Mouse (Mus musculus) heart, embryonic 14.5 days (tissue): ENCODE measurements around the gene Gm1113. TPM values are rescaled to one million over a fixed set of nuclear protein-coding genes. Genes with fewer than 3 reads are reported as not detected.

Experiments used
- ATAC-seq: fragments of 200-750 bp; cut with Nextera tagmentation; 2 replicates; pipeline ENCODE4 v1.8.0; 2017; ENCODE audit warnings: low read depth, moderate TSS enrichment; ENCODE audit not compliant: insufficient number of reproducible peaks, insufficient read depth, low FRiP score
- H3K27ac ChIP-seq, 2 experiments: fragments of 200-500 bp in 1 of 2; fragments of 300-500 bp in 1 of 2; sonication (generic) in 1 of 2; replicated peaks in 1 of 2; 2 replicates each; pipeline ENCODE4 v1.5.1; 2012 to 2014; ENCODE audit warnings: low read depth in 2 of 2, low read length in 2 of 2, control low read depth in 1 of 2, mild to moderate bottlenecking in 1 of 2, mixed read lengths in 1 of 2; ENCODE audit not compliant: control insufficient read depth in 1 of 2, insufficient read depth in 1 of 2
- H3K27me3 ChIP-seq: fragments of 300-500 bp; sonication (generic); 2 replicates; pipeline ENCODE4 v1.6.1; 2014; ENCODE audit warnings: mild to moderate bottlenecking, low read length, control low read depth; ENCODE audit not compliant: control insufficient read depth, insufficient read depth
- H3K36me3 ChIP-seq: fragments of 300-500 bp; sonication (generic); 2 replicates; pipeline ENCODE4 v1.6.1; 2014; ENCODE audit warnings: mild to moderate bottlenecking, control low read depth, low read length, mixed read lengths; ENCODE audit not compliant: control insufficient read depth, insufficient read depth
- H3K4me1 ChIP-seq, 2 experiments: fragments of 200-500 bp in 1 of 2; fragments of 300-500 bp in 1 of 2; sonication (generic) in 1 of 2; 2 replicates each; pipeline ENCODE4 v1.6.1; 2012 to 2014; ENCODE audit warnings: low read length in 2 of 2, control low read depth in 1 of 2, mixed read lengths in 1 of 2; ENCODE audit not compliant: control insufficient read depth in 2 of 2, insufficient read depth in 2 of 2
- H3K4me2 ChIP-seq: fragments of 300-500 bp; sonication (generic); 2 replicates; pipeline ENCODE4 v1.6.1; 2014; ENCODE audit warnings: mild to moderate bottlenecking, low read length
- H3K4me3 ChIP-seq, 2 experiments: fragments of 200-500 bp in 1 of 2; fragments of 300-500 bp in 1 of 2; sonication (generic) in 1 of 2; 2 replicates each; pipeline ENCODE4 v1.5.1; 2012 to 2014; ENCODE audit warnings: low read length in 2 of 2, mild to moderate bottlenecking in 2 of 2, control low read depth in 1 of 2, low read depth in 1 of 2, moderate library complexity in 1 of 2; ENCODE audit not compliant: control insufficient read depth in 1 of 2, insufficient read depth in 1 of 2
- H3K9ac ChIP-seq: fragments of 300-500 bp; sonication (generic); 2 replicates; pipeline ENCODE4 v1.6.1; 2014; ENCODE audit warnings: mild to moderate bottlenecking, low read length
- H3K9me3 ChIP-seq: fragments of 300-500 bp; sonication (generic); 2 replicates; pipeline ENCODE4 v1.6.1; 2016; ENCODE audit warnings: low read length, control low read depth; ENCODE audit not compliant: control insufficient read depth
- WGBS: fragments of 180-500 bp; shearing (Covaris S2); extraction: QIAGEN DNeasy Blood & Tissue Kit; methylation state at CpG from one replicate; pipeline ENCODE4 v1.1.7; 2014; 5-methylcytosine and 5-hydroxymethylcytosine counted together
- polyA plus RNA-seq: library from polyadenylated mRNA; unstranded; fragments of >200 nt; fragmentation: Nextera tagmentation; extraction: Ambion mirVana; gene quantifications from 2 replicates; pipeline ENCODE4 v1.2.1, GENCODE M21; 2014

Gene Gm1113
- polyA plus RNA-seq, 1 experiment from 2014 or later: not detected

- H3K36me3 ChIP-seq: peaks cover 8% of the 10 kb centered on the region
- no peak overlapping the region for H3K9ac ChIP-seq
- H3K4me3 ChIP-seq: no peak overlapping the region
- no peak for ATAC-seq
- H3K9me3 ChIP-seq: no peaks in the 10 kb centered on the region
- H3K4me1 ChIP-seq: peaks cover 11 to 23% of the 10 kb centered on the region in 2 experiments
- H3K4me2 ChIP-seq: no peak overlapping the region
- WGBS: 46% methylated on average over 12 of the region's 12 CpGs
- H3K27me3 ChIP-seq: peaks cover 10% of the 10 kb centered on the region
- no peak overlapping the region for H3K27ac ChIP-seq
Observed at GRCm38 (mm10) chr9:35556494-35557102, 38.5 kb upstream of the Gm1113 start.

- Histone ChIP-seq H3K9me3 (no peaks in the 10 kb centered on the region), H3K27ac (no peak overlapping the region), H3K27me3 (no peaks in the 10 kb centered on the region), H3K4me3 (no peak overlapping the region), H3K9ac (no peak overlapping the region), H3K4me2 (no peak overlapping the region), H3K36me3 (no peaks in the 10 kb centered on the region), H3K4me1 (peaks cover 0 to 4% of the 10 kb centered on the region in 2 experiments; a peak in 2 of 4 replicates)
- 78% methylated on average over 9 of the region's 9 CpGs for WGBS
- ATAC-seq: no peak
Observed at GRCm38 (mm10) chr9:35548455-35548854, 30.4 kb upstream of the Gm1113 start.

GRCm38 (mm10) chr9:35546745-35547144, 28.7 kb upstream of the Gm1113 start:
- ATAC-seq: no peak
- no peaks in the 10 kb centered on the region for H3K27me3 ChIP-seq
- no peak overlapping the region for H3K9ac ChIP-seq
- H3K4me3 ChIP-seq: no peak overlapping the region
- no peak overlapping the region for H3K4me2 ChIP-seq
- WGBS: 64% methylated on average over 9 of the region's 9 CpGs
- H3K27ac ChIP-seq: no peak overlapping the region
- no peaks in the 10 kb centered on the region; a peak in 1 of 4 replicates for H3K4me1 ChIP-seq
- H3K9me3 ChIP-seq: no peaks in the 10 kb centered on the region
- H3K36me3 ChIP-seq: no peaks in the 10 kb centered on the region

- H3K27me3 ChIP-seq: no peaks in the 10 kb centered on the region
- no peak for ATAC-seq
- no peak overlapping the region for H3K4me2 ChIP-seq
- no peak overlapping the region for H3K4me3 ChIP-seq
- no peaks in the 10 kb centered on the region for H3K36me3 ChIP-seq
- H3K4me1 ChIP-seq: no peaks in the 10 kb centered on the region; a peak in 1 of 4 replicates
- H3K9me3 ChIP-seq: no peaks in the 10 kb centered on the region
- H3K27ac ChIP-seq: no peak overlapping the region
- WGBS: 57% methylated on average over 12 of the region's 12 CpGs
- no peak overlapping the region for H3K9ac ChIP-seq
Observed at GRCm38 (mm10) chr9:35545704-35546103, 27.6 kb upstream of the Gm1113 start.

GRCm38 (mm10) chr9:35544666-35545065, 26.6 kb upstream of the Gm1113 start:
- no peak for ATAC-seq
- Histone ChIP-seq H3K4me2 (no peak overlapping the region), H3K4me1 (no peaks in the 10 kb centered on the region; a peak in 1 of 4 replicates), H3K36me3 (no peaks in the 10 kb centered on the region), H3K27ac (no peak overlapping the region), H3K4me3 (no peak overlapping the region), H3K27me3 (no peaks in the 10 kb centered on the region), H3K9me3 (no peaks in the 10 kb centered on the region), H3K9ac (no peak overlapping the region)
- 79% methylated on average over 2 of the region's 2 CpGs for WGBS

GRCm38 (mm10) chr9:35543099-35543860, 25.2 kb upstream of the Gm1113 start:
- Histone ChIP-seq H3K9me3 (no peaks in the 10 kb centered on the region), H3K4me1 (peaks cover 2 to 5% of the 10 kb centered on the region in 2 experiments; a peak in 1 of 4 replicates), H3K36me3 (no peaks in the 10 kb centered on the region), H3K4me3 (no peak overlapping the region), H3K27ac (no peak overlapping the region), H3K4me2 (no peak overlapping the region), H3K9ac (no peak overlapping the region), H3K27me3 (no peaks in the 10 kb centered on the region)
- no peak for ATAC-seq
- WGBS: 83% methylated on average over 14 of the region's 14 CpGs

GRCm38 (mm10) chr9:35541941-35542340, 23.9 kb upstream of the Gm1113 start:
- Histone ChIP-seq H3K9ac (no peak overlapping the region), H3K4me3 (no peak overlapping the region), H3K4me1 (peaks cover 4 to 12% of the 10 kb centered on the region in 2 experiments; a peak in 2 of 4 replicates), H3K27me3 (no peaks in the 10 kb centered on the region), H3K9me3 (no peaks in the 10 kb centered on the region), H3K36me3 (no peaks in the 10 kb centered on the region), H3K4me2 (no peak overlapping the region), H3K27ac (no peak overlapping the region)
- no peak for ATAC-seq
- WGBS: 54% methylated on average over 6 of the region's 6 CpGs
